Mouse (Mus musculus) bone marrow, adult 2 months (tissue): ENCODE data around the gene Scyl2.

Experiments used
- CTCF ChIP-seq: fragments of 200-500 bp; IDR thresholded peaks from 2 replicates; pipeline ENCODE4 v1.5.1; 2011; ENCODE audit warnings: low read length, control low read depth; ENCODE audit not compliant: control insufficient read depth, insufficient read depth
- POLR2A ChIP-seq: fragments of 200-500 bp; IDR thresholded peaks from 2 replicates; pipeline ENCODE4 v1.6.1; 2011; ENCODE audit warnings: low read depth, mild to moderate bottlenecking, control low read depth, low read length, borderline replicate concordance; ENCODE audit not compliant: control insufficient read depth

DNA sequence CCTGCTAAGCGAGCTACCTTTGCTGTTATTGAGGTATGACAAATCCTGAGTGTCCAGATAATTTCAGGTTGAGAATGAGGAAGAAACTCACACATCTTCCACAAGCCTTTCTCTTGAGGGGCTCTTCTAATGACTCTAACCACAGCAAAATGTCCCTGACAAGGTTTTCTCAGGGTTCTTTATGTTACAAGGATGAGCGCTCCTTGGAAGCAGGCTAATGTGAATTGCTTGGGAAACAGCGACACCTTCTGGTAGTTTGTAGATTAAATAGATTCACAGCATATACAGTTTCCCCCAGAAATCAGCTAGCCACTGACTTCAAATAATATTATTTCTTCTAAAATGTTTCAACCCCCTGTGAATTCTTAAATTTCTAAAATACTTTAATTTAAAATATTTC, 56.0 kb downstream of the Scyl2 start:
- TF ChIP-seq POLR2A: no peak
- TF ChIP-seq CTCF: no peak
